Mouse (Mus musculus): ENCODE measurements around the gene Car9.

DNA sequence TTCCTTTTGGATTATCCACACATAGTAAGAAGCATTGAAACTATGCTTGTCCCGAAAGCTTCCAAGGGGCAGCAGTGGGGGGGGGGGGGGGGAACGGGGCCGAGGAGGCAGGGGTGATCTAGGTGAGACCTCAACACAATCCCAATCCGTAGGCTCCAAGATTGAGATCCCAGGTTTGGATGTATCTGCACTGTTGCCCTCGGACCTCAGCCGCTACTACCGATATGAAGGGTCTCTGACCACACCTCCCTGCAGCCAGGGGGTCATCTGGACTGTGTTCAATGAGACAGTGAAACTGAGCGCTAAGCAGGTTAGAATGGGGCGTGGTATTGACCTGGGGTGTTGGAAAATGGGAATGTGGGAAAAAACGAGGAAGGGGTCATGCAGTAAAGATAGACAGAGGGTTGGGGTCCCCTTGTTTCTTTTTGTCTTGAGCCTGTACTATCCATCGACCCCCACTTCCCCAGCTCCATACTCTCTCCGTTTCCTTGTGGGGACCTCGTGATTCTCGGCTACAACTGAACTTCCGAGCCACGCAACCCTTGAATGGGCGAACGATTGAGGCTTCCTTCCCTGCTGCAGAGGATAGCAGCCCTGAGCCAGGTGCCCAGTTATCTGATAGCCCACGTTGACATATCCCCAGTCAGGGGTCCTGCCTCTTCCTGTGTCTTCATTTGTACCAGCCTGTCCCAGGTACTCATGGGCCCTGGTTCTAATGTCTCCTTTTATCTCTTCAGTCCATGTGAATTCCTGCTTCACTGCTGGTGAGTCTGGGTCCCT is 5.1 kb downstream of the Car9 start:
- TF ChIP-seq POLR2A (IDR thresholded peaks at IDR 0.05; ENCODE audit: insufficient read depth, low read depth, low read length) (no peak), CTCF (IDR thresholded peaks at IDR 0.05; ENCODE audit: insufficient read depth, low read depth, low read length) (no peak)

Data from olfactory bulb, adult 2 months (tissue).